Mouse (Mus musculus) CH12.LX (cell line): ENCODE data around the gene Zfp523. TPM values are rescaled to one million over a fixed set of nuclear protein-coding genes. Genes with fewer than 3 reads are reported as not detected.

Experiments
- DNase-seq: peaks from one replicate; pipeline ENCODE4 v3.0.0-alpha.2; 2013; ENCODE audit errors: extremely low read depth
- H3K27ac ChIP-seq: 2 replicates; pipeline ENCODE4 v1.5.1; 2012; ENCODE audit warnings: low read depth, mild to moderate bottlenecking, control low read depth, moderate library complexity; ENCODE audit not compliant: insufficient read depth
- H3K27me3 ChIP-seq: replicated peaks from 2 replicates; pipeline ENCODE3; 2012; ENCODE audit warnings: inconsistent platforms
- H3K36me3 ChIP-seq, 2 experiments: replicated peaks in 1 of 2; 2 replicates each; pipeline versions ENCODE3 to v1.6.1; 2012; ENCODE audit warnings: inconsistent platforms in 1 of 2, low read length in 1 of 2, mild to moderate bottlenecking in 1 of 2, mixed read lengths in 1 of 2, moderate library complexity in 1 of 2; ENCODE audit not compliant: control insufficient read depth in 1 of 2, insufficient read depth in 1 of 2
- H3K4me1 ChIP-seq, 2 experiments: 2 replicates each; pipeline ENCODE4 v1.6.1; 2012; ENCODE audit warnings: inconsistent platforms in 1 of 2, moderate library complexity in 1 of 2; ENCODE audit not compliant: insufficient read depth in 2 of 2, control insufficient read depth in 1 of 2
- H3K4me2 ChIP-seq: 2 replicates; pipeline ENCODE4 v1.6.1; 2012; ENCODE audit warnings: low read depth, mild to moderate bottlenecking, control low read depth; ENCODE audit not compliant: poor library complexity, insufficient read depth, severe bottlenecking
- H3K4me3 ChIP-seq, 3 experiments: fragments of 150-350 bp in 1 of 3; sonication (generic) in 1 of 3; replicated peaks in 1 of 3; 2 replicates each; pipeline versions ENCODE3 to v1.5.1; 2011 to 2012; ENCODE audit warnings: low read depth in 2 of 3, low read length in 2 of 3, mild to moderate bottlenecking in 2 of 3, moderate library complexity in 2 of 3, control low read depth in 1 of 3, improper control_type of control experiment in 1 of 3, inconsistent platforms in 1 of 3, mixed read lengths in 1 of 3; ENCODE audit not compliant: poor library complexity in 1 of 3
- H3K79me2 ChIP-seq: replicated peaks from 2 replicates; pipeline ENCODE4 v1.6.1; 2012; ENCODE audit warnings: mild to moderate bottlenecking, moderate library complexity; ENCODE audit not compliant: control insufficient read depth, poor library complexity, insufficient read depth, severe bottlenecking; ENCODE audit errors: extremely low read depth
- H3K9ac ChIP-seq: 2 replicates; pipeline ENCODE4 v1.6.1; 2012; ENCODE audit warnings: low read depth, mild to moderate bottlenecking, control low read depth, moderate library complexity; ENCODE audit not compliant: insufficient read depth
- H3K9me3 ChIP-seq: replicated peaks from 2 replicates; pipeline ENCODE3; 2012; ENCODE audit warnings: low read length, inconsistent platforms, mixed read lengths
- CHD2 ChIP-seq: IDR thresholded peaks from 2 replicates; pipeline ENCODE4 v1.6.1; 2011; ENCODE audit warnings: low read length, improper control_type of control experiment
- CTCF ChIP-seq, 2 experiments: IDR thresholded peaks in 1 of 2; conservative IDR thresholded peaks in 1 of 2; 2 replicates each; pipeline ENCODE4 v1.5.1; 2011 to 2012; ENCODE audit warnings: low read depth in 2 of 2, low read length in 2 of 2, improper control_type of control experiment in 1 of 2, inconsistent platforms in 1 of 2, mild to moderate bottlenecking in 1 of 2, moderate library complexity in 1 of 2
- ELF1 ChIP-seq: IDR thresholded peaks from 2 replicates; pipeline ENCODE4 v1.6.1; 2014; ENCODE audit warnings: low read depth, mild to moderate bottlenecking, inconsistent platforms, low read length, improper control_type of control experiment
- EP300 ChIP-seq: IDR thresholded peaks from 2 replicates; pipeline ENCODE4 v1.6.1; 2011; ENCODE audit warnings: low read length, improper control_type of control experiment
- JUND ChIP-seq: conservative IDR thresholded peaks from 2 replicates; pipeline ENCODE4 v1.6.1; 2011; ENCODE audit warnings: low read depth, low read length, improper control_type of control experiment
- MAFK ChIP-seq: IDR thresholded peaks from 2 replicates; pipeline ENCODE4 v1.6.1; 2011; ENCODE audit warnings: low read length, improper control_type of control experiment; ENCODE audit not compliant: insufficient replicate concordance
- MEF2A ChIP-seq: IDR thresholded peaks from 2 replicates; pipeline ENCODE4 v1.6.1; 2014; ENCODE audit warnings: low read depth, mild to moderate bottlenecking, inconsistent platforms, low read length, improper control_type of control experiment, borderline replicate concordance
- MXI1 ChIP-seq: IDR thresholded peaks from 2 replicates; pipeline ENCODE4 v1.6.1; 2011; ENCODE audit warnings: mild to moderate bottlenecking, low read depth, low read length, improper control_type of control experiment
- NRF1 ChIP-seq: IDR thresholded peaks from 2 replicates; pipeline ENCODE4 v1.6.1; 2014; ENCODE audit warnings: low read depth, mild to moderate bottlenecking, inconsistent platforms, low read length, improper control_type of control experiment, moderate library complexity
- POLR2AphosphoS2 ChIP-seq: IDR thresholded peaks from 2 replicates; pipeline ENCODE4 v1.6.1; 2011; ENCODE audit warnings: low read depth, low read length, improper control_type of control experiment
- SIN3A ChIP-seq: IDR thresholded peaks from 2 replicates; pipeline ENCODE4 v1.6.1; 2012; ENCODE audit warnings: low read length, improper control_type of control experiment, inconsistent platforms
- USF1 ChIP-seq: IDR thresholded peaks from 2 replicates; pipeline ENCODE4 v1.6.1; 2014; ENCODE audit warnings: low read depth, mild to moderate bottlenecking, inconsistent platforms, low read length, improper control_type of control experiment
- ZC3H11A ChIP-seq: IDR thresholded peaks from 2 replicates; pipeline ENCODE4 v1.6.1; 2012; ENCODE audit warnings: low read depth, mild to moderate bottlenecking, inconsistent platforms, low read length, improper control_type of control experiment
- ZMIZ1 ChIP-seq: IDR thresholded peaks from 2 replicates; pipeline ENCODE4 v1.6.1; 2012; ENCODE audit warnings: low read depth, mild to moderate bottlenecking, inconsistent platforms, low read length, improper control_type of control experiment
- ZNF384 ChIP-seq: IDR thresholded peaks from 2 replicates; pipeline ENCODE4 v1.6.1; 2012; ENCODE audit warnings: low read depth, low read length, improper control_type of control experiment, inconsistent platforms
- dilution Hi-C: fragments of 300-500 bp; cut with MboI; formaldehyde crosslinking; loops from 2 replicates; pipeline ENCODE4 v1.14.3; 2020; ENCODE audit warnings: low sequenced_read_pairs; ENCODE audit not compliant: extremely low pct_unique_long_range_greater_than_20kb, extremely low pct_ligation_motif_present
- in situ Hi-C: fragments of 300-500 bp; cut with MboI; formaldehyde crosslinking; loops from 3 replicates; pipeline ENCODE4 v1.14.3; 2019; ENCODE audit warnings: low sequenced_read_pairs, low pct_ligation_motif_present, low pct_unique_long_range_greater_than_20kb, mixed read lengths
- polyA plus RNA-seq: library from polyadenylated mRNA; unstranded; fragments of >175 nt; gene quantifications from 2 replicates; pipeline ENCODE4 v1.2.1, GENCODE M21; 2012; ENCODE audit warnings: low read depth; ENCODE audit not compliant: insufficient read length
- total RNA-seq, 2 experiments: library from RNA; depleted of rRNA; stranded (reverse); fragments of 300-350 nt in 1 of 2; fragments of >200 nt in 1 of 2; gene quantifications; 2 replicates each; pipeline ENCODE4 v1.2.3; 2012 to 2014

Zfp523 gene
- total and polyA plus RNA-seq, 3 experiments = 2.5 to 14.7 (median 10.1) TPM

GRCm38 (mm10) chr17:28232475-28233060 lies 55.6 kb downstream of the Zfp523 start, which contains the start of gene Ppard (continued):
- TF ChIP-seq ELF1 (peak; percentile 84), CTCF (conservative IDR thresholded peaks at IDR 0.05 in 1 of 2, IDR thresholded peaks at IDR 0.05 in 1 of 2; ENCODE audit: low read depth in 2 of 2, low read length in 2 of 2) (peak; percentile 34 to 97; a peak in 2 of 4 replicates)
- TF ChIP-seq, all 38 proteins: peak for 15

DNA sequence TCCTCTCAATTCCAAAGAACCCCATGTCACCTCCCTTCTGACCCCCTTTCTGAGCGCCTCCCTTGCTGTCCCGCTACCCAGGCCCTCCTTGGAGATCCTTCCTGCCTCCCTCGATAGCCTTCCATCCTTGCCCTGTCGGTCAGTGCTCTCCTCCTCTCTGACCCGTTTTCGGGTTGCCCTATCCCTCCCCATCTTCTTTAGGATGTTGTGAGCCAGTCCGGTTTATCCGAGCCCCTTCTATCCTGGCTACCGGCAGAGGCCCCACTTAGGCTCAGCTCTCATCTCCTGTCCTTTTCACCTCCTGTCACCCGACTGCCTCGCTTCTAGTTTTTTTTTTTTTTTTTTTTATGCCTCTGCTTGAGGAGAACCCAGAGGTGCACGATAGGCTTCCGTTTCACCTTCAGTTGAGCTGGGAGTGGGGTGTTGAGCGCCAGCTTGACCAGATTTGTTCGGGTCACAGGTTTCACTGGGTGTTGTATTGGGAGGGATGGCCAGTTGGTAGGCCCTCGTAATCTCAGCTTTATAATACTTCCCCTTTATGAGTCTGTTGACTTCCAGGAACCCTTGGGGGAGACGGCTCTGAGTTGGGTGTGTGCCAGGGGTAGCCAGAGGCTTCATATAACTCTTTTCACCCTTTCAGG lies 56.3 kb downstream of the Zfp523 start:
- peaks cover 18 to 61% of the 10 kb centered on the region in 2 experiments for H3K36me3 ChIP-seq
- H3K9ac ChIP-seq = peak overlapping the region; percentile 87
- H3K4me2 ChIP-seq = peak overlapping the region; percentile 94
- dilution Hi-C loops (no loop called here), in situ Hi-C loops (loop anchor here (5.0 kb wide), 1 partner anchor 74 kb away; no protein-coding TSS in a partner anchor)
- peak overlapping the region; percentile 80 to 92 (median 88) for H3K4me3 ChIP-seq
- H3K9me3 ChIP-seq = no peaks in the 10 kb centered on the region
- H3K4me1 ChIP-seq = peaks cover 5 to 40% of the 10 kb centered on the region in 2 experiments
- no peak for TF ChIP-seq USF1
- no peak for TF ChIP-seq ZMIZ1
- no peak for TF ChIP-seq POLR2AphosphoS2
- TF ChIP-seq MAFK = no peak
- peak; percentile 65 for TF ChIP-seq ZNF384
- TF ChIP-seq JUND = no peak
- TF ChIP-seq ZC3H11A = no peak
- TF ChIP-seq CTCF (conservative IDR thresholded peaks at IDR 0.05 in 1 of 2, IDR thresholded peaks at IDR 0.05 in 1 of 2; ENCODE audit: low read depth in 2 of 2, low read length in 2 of 2) = peak in 1 of 2 experiments; percentile 3; a peak in 1 of 4 replicates
- no peak for TF ChIP-seq CHD2
- peak; percentile 10 for TF ChIP-seq SIN3A
- peak; percentile 28; the same call in 1 of the 2 replicates for TF ChIP-seq MXI1
- H3K27ac ChIP-seq = no peak overlapping the region
- no peaks in the 10 kb centered on the region for H3K27me3 ChIP-seq
- peaks cover 14% of the 10 kb centered on the region; the same call in 1 of the 2 replicates for H3K79me2 ChIP-seq
- no peak for DNase-seq

- TF ChIP-seq EP300 (no peak), MEF2A (no peak), NRF1 (no peak)
- H3K79me2 ChIP-seq = peaks cover 14% of the 10 kb centered on the region; the same call in 1 of the 2 replicates
- H3K27ac ChIP-seq = no peak overlapping the region
- H3K36me3 ChIP-seq = peaks cover 12 to 57% of the 10 kb centered on the region in 2 experiments
- peak overlapping the region in 1 of 3 experiments; percentile 9 for H3K4me3 ChIP-seq
- H3K9ac ChIP-seq = no peak overlapping the region
- in situ Hi-C loops = loop anchor here (5.0 kb wide), 1 partner anchor 73 kb away; no protein-coding TSS in a partner anchor
- H3K27me3 ChIP-seq = no peaks in the 10 kb centered on the region
- dilution Hi-C loops = no loop called here
- peaks cover 5 to 40% of the 10 kb centered on the region in 2 experiments for H3K4me1 ChIP-seq
- H3K4me2 ChIP-seq = no peak overlapping the region
- H3K9me3 ChIP-seq = no peaks in the 10 kb centered on the region
- DNase-seq = no peak
Observed at GRCm38 (mm10) chr17:28234641-28235040, 57.7 kb downstream of the Zfp523 start.
